Mouse (Mus musculus) left cerebral cortex, adult 2 months (tissue): ENCODE results near the gene Fgfr2. TPM values are rescaled to one million over a fixed set of nuclear protein-coding genes. Genes with fewer than 3 reads are reported as not detected.

ENCODE experiments used
- DNase-seq, 2 experiments: peaks; one replicate each; pipeline ENCODE4 v3.0.0; 2021 to 2022; ENCODE audit warnings: low spot score in 2 of 2, mixed read lengths in 1 of 2; ENCODE audit errors: extremely low spot score in 1 of 2
- H3K27ac ChIP-seq: fragments of 200-600 bp; 2 replicates; pipeline ENCODE4 v1.8.1; 2022
- H3K4me3 ChIP-seq: fragments of 200-600 bp; 2 replicates; pipeline ENCODE4 v1.8.1; 2022
- CTCF ChIP-seq: fragments of 200-600 bp; IDR thresholded peaks from 2 replicates; pipeline ENCODE4 v1.8.1; 2022; ENCODE audit warnings: antibody characterized with exemption, mild to moderate bottlenecking, moderate library complexity
- intact Hi-C: fragments of 180-260 bp; cut with DNase I; formaldehyde crosslinking; loops from one replicate; pipeline ENCODE4 v1.15.1; 2025
- total RNA-seq, 2 experiments: library from RNA; stranded (reverse); gene quantifications; 2 replicates each; pipeline ENCODE4 v1.2.3; 2021

Gene Fgfr2
- total RNA-seq, 2 experiments from 2014 or later, result 47.3 to 47.4 TPM

GRCm38 (mm10) chr7:131554341-131555180, 1568.6 kb downstream of the Fgfr2 start:
- no peak for TF ChIP-seq CTCF
- DNase-seq, result no peak
- no peak overlapping the region for H3K27ac ChIP-seq
- intact Hi-C loops, result loop anchor here (5.0 kb wide), 1 partner anchor 192 kb away; the partner anchor contains the start of gene 2310057M21Rik
- H3K4me3 ChIP-seq, result no peak overlapping the region

GRCm38 (mm10) chr7:131553771-131554175, 1569.4 kb downstream of the Fgfr2 start:
- H3K27ac ChIP-seq, result no peak overlapping the region
- no peak for DNase-seq
- no peak overlapping the region for H3K4me3 ChIP-seq
- intact Hi-C loops, result no loop called here
- no peak for TF ChIP-seq CTCF

- Histone ChIP-seq H3K27ac (no peak overlapping the region), H3K4me3 (no peak overlapping the region)
- intact Hi-C loops, result no loop called here
- no peak for TF ChIP-seq CTCF
- DNase-seq, result no peak
Measured at GRCm38 (mm10) chr7:131552781-131553180, 1570.4 kb downstream of the Fgfr2 start.

GRCm38 (mm10) chr7:131551931-131552741, 1571.0 kb downstream of the Fgfr2 start:
- no peak for DNase-seq
- intact Hi-C loops, result no loop called here
- H3K27ac ChIP-seq, result no peak overlapping the region
- no peak for TF ChIP-seq CTCF
- no peak overlapping the region for H3K4me3 ChIP-seq

GRCm38 (mm10) chr7:131551471-131551870, 1571.7 kb downstream of the Fgfr2 start:
- H3K27ac ChIP-seq, result no peak overlapping the region
- intact Hi-C loops, result no loop called here
- no peak overlapping the region for H3K4me3 ChIP-seq
- TF ChIP-seq CTCF, result no peak
- no peak for DNase-seq

- intact Hi-C loops, result loop anchor here (10.0 kb wide), 2 partner anchors 96 to 666 kb away; no protein-coding TSS in a partner anchor
- no peak for TF ChIP-seq CTCF
- no peak for DNase-seq
Measured at GRCm38 (mm10) chr7:131548473-131548872, 1574.7 kb downstream of the Fgfr2 start, which contains the start of gene Hmx2. Hmx2 (plus strand) TSS chr7:131548773.

GRCm38 (mm10) chr7:131547481-131547880, 1575.7 kb downstream of the Fgfr2 start:
- intact Hi-C loops, result loop anchor here (10.0 kb wide), 2 partner anchors 97 to 667 kb away; no protein-coding TSS in a partner anchor

More at GRCm38 (mm10) chr7:131548473-131548872, 1574.7 kb downstream of the Fgfr2 start, which contains the start of gene Hmx2:
- H3K4me3 ChIP-seq, result no peak within 1 kb of the TSS
- no peak within 1 kb of the TSS for H3K27ac ChIP-seq

GRCm38 (mm10) chr7:131546423-131546822, 1576.7 kb downstream of the Fgfr2 start:
- Histone ChIP-seq H3K4me3 (no peak overlapping the region), H3K27ac (no peak overlapping the region)
- TF ChIP-seq CTCF, result no peak
- intact Hi-C loops, result loop anchor here (10.0 kb wide), 2 partner anchors 98 to 668 kb away; no protein-coding TSS in a partner anchor
- DNase-seq, result no peak

More at GRCm38 (mm10) chr7:131547481-131547880, 1575.7 kb downstream of the Fgfr2 start:
- Histone ChIP-seq H3K27ac (no peak overlapping the region), H3K4me3 (no peak overlapping the region)
- no peak for TF ChIP-seq CTCF
- no peak for DNase-seq

- no peak overlapping the region for H3K27ac ChIP-seq
- intact Hi-C loops, result loop anchor here (10.0 kb wide), 2 partner anchors 99 to 669 kb away; no protein-coding TSS in a partner anchor
- H3K4me3 ChIP-seq, result no peak overlapping the region
- no peak for DNase-seq
- no peak for TF ChIP-seq CTCF
Measured at GRCm38 (mm10) chr7:131545701-131546385, 1577.3 kb downstream of the Fgfr2 start.

- DNase-seq, result no peak
- TF ChIP-seq CTCF, result no peak
- H3K27ac ChIP-seq, result no peak overlapping the region
- H3K4me3 ChIP-seq, result no peak overlapping the region
- intact Hi-C loops, result loop anchor here (10.0 kb wide), 2 partner anchors 100 to 670 kb away; no protein-coding TSS in a partner anchor
Measured at GRCm38 (mm10) chr7:131544871-131545270, 1578.3 kb downstream of the Fgfr2 start.
